Mouse (Mus musculus) adrenal gland, postnatal 10 days (tissue): ENCODE measurements around the gene Dgki. TPM values are rescaled to one million over a fixed set of nuclear protein-coding genes. Genes with fewer than 3 reads are reported as not detected.
A peak's percentile ranks its signal among the peaks of the same experiment; 100 is the strongest.

ENCODE experiments used
- DNase-seq: peaks from one replicate; pipeline ENCODE4 v3.0.0; 2021; ENCODE audit warnings: mixed read lengths
- total RNA-seq, 2 experiments: library from RNA; stranded (reverse); gene quantifications; 2 replicates each; pipeline ENCODE4 v1.2.3; 2021

Gene Dgki
- total RNA-seq, 2 experiments from 2014 or later: 2.1 to 2.5 TPM

DNA sequence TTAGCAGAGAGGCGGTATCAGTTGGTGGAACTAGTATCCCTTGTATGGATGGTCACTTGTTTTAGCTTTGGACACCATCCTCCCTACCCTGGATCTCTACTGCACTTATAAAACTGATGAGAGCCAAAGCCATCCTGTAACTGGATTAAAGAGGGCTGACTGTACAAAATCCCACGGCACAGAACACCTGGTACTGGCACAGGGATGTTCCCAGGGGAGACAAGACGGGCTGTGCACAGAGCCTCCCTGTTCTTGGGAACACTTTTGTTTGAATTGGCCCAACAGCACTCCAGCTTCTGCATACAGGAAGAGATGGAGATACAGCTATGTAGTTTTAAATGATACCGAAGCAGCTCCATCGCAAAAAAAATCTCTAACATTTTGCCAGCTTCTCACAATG lies 395.1 kb downstream of the Dgki start:
- DNase-seq: no peak

DNA sequence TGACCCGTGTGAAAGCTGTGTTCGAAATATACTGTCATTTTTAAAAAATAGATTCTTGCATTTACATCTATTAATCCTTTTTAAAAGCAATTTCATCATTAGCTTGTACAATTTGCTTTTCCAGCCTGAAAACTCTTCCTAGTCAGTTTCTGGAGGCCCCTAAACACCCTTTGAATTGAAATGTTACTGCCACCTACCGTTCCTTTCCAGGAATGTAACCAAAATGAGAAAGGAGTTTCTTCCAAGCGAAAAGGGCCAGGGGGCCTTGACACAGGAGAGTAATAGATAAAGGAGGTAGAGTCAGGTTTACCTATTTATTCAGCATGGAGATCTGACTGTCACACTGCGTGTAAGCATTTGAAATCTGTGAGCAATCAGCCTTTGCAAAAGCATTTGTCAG lies 396.2 kb downstream of the Dgki start:
- peak; percentile 64 for DNase-seq

DNA sequence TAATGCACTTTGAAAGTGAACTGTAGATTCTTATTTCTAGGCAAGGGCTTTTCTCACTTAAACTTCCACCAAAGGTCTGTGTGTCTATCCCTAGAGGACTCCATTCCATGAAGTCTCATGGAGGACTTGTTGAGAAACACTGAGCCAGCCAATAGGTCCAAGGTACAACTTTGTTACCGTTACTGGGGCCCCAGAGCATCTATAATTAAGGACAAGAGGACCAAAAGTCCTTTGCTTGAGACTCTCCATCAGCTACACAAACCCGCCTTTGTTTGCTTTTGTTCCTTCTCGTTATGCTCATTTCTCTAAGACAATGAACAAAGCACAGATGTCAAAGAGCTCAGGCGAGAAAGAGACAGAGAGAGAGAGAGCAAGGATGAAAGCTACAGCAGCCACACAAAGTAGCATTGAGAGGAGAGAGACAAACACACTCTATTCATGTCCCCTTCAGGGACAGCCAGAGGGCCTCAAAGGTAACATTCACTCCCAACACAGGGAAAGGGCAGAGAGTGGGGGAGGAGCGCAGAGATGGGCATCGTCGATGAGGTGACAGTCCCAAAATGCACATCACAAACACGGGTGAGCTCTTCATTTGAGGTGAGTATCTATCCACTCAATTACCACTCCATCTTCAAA lies 396.7 kb downstream of the Dgki start:
- no peak for DNase-seq

DNA sequence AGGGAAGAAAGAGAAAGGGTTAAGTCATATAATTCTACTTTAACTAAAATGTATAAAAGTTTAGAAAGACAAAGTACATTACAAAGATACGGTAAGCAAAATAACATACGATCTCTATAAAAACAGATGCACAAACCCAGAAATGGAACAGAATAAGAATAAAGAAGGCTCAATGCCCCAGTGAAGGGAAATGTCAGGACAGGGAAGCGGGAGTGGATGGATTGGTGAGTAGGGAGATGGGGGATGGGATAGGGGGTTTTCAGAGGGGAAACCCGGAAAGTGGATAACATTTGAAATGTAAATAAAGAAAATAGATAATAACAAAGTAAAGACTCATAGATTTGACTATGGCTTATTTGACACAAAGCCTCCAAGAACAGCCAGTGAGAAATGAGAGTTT lies 400.1 kb downstream of the Dgki start:
- DNase-seq: no peak

DNA sequence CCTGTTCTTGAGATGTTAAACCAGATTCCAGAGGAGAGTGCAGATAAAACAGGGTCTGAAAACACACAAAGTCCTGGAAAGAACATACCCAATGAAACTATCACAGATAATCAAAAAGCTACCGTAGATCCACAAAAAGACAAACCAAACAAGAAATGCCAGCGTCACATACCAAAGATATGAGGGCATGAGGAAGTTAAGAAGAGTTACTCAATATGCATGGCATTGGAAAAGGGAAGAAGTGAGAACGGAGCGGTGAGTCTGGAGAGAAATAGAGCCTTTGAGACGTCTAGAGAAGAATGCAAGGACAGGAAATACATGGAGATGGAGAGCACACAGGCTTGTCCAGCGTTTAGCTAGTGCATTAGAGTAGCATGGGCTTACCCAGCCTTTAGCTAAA lies 401.6 kb downstream of the Dgki start:
- DNase-seq: no peak

DNA sequence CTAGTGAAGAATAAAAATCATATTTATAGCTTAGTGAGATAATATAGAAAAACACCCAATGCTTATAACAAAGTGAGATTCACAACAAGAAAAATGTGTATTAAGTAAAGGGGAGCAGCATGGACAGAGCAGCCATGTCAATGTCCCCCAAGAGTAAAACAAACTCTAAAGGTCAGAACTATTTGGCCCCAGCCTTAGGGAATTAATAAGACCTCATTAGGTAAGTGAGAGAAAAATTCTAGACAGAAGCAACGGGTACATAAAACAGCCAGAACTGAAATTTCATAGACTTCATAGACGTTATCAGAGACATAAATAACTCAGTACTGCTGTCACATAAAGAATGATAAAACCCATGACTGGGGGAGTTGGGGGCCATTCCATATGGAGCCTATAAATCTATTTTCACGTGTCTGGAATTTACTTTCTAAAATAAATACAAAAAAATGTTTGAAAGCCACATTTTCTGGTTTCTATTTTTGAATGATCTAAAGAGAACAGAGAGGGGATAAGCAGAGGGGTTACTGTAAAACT lies 402.3 kb downstream of the Dgki start:
- no peak for DNase-seq

DNA sequence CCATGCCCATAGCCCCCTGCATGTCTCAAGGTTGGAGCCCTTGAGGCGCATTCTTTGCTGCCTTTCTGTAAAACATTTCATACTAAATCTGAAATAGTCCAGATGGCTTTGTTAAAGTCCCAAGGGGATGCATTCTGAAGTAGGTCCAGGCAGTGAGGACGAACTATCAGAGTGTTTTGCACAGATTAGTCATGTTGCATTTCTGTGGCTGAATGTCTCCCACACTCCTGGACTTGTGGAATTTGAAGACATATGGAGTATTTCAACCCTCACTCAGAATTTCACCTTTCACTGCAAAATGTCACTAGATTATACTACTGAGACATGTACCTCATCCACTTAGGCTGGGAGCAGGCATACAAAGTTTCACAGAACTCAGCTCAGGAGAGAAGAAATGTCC lies 403.3 kb downstream of the Dgki start:
- no peak for DNase-seq

DNA sequence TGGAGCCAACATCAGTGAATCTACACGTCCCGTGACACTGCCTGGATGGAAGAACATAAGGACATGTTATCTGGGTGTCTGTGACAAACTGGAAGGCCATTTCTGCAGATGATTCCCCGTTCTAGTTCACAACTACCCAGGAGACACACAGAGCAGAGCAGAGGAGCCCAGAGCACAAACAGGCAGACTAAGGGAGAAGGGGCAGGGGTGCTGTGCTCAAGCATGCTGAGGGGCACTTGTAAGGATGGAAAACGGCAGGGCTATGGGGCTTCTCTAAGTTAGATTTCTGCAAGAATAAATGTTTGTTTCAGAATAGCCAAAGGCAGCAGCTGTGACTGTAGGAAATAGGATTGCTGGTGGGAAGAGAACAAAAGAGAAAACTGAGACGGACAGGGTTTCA lies 408.2 kb downstream of the Dgki start:
- no peak for DNase-seq

DNA sequence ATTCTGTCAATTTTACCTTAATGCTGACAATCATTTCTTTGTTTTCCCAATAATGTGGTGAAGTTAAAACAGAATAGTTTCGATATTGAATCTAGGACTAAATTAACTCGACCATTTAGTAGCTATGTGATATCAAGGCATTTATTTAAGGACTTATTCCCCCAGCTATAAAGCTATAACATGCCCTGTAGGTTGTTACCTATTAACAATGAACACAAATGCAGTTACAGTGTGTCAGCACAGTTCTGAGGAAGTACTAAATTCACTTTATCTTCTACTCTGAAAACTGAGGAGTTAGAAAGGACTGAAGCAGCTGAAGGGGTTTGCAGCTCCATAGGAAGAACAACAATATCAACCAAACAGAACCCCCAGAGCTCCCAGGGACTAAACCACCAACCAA lies 409.2 kb downstream of the Dgki start:
- DNase-seq: no peak

DNA sequence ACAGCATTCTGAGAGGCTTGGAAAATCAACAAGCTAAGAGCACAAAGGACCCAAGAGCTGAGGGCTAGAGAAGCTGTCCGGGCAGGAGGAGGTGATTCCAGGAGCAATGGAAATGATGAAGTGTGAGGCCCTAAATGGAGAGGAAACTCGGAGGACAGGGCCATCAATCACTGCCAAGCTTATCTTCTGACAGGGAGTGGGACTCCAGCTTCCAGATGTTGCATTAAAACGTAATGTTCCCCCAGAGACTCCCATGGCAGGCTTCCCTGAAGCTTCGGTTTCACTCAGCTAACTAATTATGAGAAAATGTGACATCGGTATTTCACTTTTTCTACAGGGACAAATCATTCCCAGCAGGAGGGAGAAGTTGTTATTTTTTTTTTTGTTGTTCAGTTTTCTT lies 409.7 kb downstream of the Dgki start:
- DNase-seq: peak; percentile 52

DNA sequence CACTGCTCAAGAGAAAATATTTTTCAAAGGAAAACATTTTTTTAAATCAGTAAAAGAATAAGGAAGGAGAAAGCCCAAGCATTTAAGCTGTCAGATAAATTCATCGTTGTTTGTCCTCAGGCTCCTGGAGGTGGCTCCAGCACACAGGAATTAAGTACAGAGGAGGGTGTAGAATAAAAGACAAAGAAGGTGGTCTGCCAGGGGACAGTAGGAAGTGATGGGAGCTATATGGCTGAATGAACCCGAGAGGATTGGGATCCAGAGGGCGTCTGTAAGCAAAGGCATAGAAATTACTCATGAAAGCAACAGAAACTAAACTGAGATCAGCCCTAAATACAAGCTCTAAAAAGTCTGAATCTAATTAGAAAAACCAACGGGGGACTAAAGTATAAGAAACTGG lies 418.7 kb downstream of the Dgki start:
- no peak for DNase-seq

DNA sequence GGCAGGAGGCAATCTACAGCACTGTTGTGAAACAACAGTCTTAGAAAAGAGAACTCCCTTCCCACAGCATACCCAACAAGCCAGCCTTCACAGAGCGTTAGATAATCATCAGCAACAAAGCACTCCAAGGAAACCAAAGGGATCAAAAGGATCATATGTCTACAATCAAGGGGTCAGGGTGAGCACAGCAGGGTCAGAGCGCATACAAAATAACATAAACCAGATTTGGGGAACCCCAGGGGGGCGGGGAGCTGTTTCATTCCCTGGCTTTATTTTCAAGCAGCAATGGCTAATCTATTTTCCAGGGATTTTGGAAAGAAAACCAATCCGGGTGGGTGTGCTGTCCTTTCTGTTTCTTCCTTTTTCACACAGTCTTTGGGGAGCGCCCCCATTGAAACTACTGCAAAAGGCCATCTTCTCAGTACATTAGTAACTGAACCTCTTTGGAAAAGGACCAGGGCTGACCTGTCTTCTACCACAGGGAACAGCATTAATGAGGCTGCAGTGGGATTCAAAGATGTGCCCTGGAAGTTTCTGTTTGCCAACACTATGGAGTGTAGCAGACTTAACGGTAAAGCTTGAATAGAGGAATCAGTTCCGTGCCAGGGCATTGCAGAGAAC lies 419.2 kb downstream of the Dgki start:
- DNase-seq: no peak

DNA sequence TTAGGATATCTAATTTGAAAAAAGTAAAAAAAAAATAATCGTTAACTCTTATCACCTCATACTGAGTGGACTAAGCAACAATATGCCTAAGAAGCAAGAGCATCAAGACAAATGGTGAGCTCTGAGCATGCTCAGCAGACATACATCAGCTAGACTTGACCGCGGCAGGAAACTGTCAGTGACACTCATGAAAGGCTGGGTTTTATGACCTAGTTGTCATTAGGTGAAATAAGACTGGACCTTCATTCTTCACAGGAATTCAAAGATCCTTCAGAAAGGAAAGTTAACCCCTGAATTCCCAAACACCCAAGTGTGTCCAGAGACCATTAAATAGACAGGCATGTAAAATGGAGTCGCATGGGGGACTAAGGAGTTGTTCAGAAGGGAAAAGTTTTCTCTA lies 422.6 kb downstream of the Dgki start:
- no peak for DNase-seq

DNA sequence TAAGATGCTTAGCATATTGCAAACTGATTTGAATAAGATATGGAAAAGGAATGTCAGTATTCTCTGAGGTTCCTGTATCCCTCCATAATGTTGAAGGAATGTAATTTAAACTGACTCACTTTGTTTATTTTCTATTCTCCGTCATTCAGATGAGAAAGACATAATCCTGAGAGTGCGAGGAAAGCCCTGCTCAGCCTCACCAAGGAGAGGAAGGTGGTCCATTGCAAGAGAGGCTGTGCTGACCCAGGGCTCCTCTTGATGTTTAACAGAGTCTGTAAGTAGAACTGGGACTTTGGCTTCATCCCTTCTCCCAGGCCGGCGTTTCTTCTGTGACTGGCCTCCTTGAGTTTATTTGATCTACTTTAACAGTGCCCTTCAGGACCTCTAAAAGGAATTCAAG lies 423.6 kb downstream of the Dgki start:
- DNase-seq: no peak

DNA sequence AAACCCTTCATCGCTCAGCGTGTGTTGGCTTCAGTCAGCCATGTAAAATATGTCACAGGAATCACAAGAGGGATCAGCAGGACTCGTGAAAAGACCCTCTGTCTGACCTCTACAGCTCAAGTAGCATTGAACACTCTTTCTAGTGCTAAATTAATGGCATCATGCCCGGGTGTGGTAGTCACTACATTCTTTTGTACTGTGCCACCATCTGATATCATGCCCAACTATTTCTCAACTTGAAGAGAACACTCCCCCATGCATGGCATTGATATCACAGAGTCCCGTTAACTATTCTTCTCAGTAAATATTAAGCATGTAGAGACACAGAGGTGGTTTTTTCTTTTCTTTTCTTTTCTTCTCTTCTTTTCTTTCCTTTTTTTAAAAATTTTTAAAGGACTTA lies 424.1 kb downstream of the Dgki start:
- DNase-seq: no peak

DNA sequence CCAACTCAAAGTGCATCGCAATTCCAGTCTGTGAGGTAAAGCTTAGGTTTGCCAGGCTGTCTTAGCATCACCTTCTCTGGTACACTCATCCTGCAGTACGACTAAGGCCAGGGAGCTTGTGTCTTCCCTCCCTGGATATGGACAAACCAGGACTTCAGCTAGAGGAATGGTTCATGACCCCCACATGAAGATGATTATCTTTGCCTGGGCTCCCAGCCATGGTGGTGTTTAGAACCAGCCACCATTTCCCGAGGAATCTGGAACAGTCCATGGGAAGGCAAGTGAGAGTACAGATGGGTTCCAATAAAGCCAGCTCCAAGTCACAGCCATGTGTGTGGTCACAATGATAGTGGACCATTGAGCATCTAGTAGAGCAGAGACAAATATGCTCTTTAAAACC lies 427.1 kb downstream of the Dgki start:
- no peak for DNase-seq

DNA sequence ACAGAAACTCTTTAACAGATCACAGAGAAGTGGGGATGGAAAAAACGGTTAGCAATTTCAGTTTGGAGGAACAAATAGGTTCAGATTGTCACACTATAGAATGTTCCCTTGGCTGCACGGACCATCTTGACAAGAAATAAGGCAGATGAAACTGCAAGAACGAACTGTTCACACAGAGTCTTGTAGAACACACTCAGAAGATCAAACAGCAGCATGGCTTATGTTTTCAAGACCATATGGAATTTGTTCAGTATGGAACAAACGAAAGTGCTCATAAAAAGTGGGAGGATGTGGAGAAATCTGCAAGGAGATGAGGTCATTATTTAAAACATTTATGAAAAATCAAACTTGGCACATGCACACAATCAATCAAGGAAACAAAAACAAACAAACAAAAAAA lies 431.8 kb downstream of the Dgki start:
- DNase-seq: no peak

DNA sequence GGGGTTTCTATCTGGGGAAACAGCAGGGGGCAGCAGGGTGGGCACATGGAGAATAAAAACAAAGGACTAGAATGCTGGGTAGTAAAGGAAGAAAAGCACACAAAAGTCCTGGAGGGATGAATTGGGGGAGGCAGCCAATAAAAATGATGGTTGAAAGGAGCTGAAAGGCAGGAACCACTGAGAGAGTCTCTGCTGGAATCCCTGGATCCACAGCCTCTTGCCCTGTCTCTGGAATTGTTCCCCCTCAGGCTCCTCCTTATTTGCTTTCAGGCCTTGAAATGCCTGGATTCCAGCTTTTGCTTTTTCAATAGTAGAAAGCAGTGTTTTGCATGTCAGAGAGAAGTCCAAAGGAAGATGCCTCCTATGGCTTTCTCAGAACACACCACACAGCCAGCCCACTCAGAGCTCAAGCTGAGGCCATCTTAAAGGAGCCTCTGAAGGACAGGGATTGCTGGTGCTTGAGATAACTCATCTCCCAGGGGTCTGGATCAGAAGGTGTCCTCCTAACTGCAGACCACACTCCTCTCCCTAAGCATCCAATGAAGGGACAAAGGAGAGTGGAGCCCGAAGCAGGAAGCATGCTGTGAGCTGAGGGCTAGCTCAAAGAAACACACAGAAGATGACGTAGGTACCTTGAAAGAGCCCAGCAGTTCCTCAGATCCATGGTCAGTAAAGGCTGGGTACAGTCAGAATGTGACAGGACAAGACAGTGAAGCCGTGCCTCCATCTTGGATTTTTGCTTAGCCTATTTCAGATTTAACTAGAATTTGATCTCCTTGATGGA lies 441.5 kb downstream of the Dgki start:
- no peak for DNase-seq

DNA sequence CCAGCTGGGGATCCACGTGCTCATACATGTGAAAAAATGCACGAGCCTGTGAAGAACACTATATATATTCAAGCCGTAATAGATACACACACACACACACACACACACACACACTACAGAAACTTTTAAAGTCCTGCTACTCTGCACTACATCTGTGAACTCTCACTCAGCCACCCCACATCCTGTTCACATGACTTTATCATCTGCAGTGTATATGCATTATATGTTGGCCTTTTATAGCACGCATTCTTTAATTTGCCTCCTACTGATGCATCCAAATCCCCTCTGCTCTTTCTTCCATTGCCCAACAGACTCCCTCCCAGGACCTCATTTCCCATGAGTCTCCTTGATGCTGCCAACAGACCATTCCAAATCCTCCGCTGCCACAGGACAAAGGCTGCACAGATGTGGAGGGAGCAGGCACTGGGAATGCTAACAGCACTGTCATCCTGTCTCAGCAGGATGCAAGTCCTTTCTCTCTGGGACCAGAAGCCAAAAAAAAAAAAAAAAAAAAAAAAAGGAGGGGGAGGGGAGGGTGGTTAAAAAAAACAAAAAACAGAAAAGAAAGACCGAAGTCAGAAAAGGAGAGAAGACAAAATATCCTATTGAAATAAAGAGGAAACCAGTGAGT lies 442.2 kb downstream of the Dgki start:
- DNase-seq: no peak

DNA sequence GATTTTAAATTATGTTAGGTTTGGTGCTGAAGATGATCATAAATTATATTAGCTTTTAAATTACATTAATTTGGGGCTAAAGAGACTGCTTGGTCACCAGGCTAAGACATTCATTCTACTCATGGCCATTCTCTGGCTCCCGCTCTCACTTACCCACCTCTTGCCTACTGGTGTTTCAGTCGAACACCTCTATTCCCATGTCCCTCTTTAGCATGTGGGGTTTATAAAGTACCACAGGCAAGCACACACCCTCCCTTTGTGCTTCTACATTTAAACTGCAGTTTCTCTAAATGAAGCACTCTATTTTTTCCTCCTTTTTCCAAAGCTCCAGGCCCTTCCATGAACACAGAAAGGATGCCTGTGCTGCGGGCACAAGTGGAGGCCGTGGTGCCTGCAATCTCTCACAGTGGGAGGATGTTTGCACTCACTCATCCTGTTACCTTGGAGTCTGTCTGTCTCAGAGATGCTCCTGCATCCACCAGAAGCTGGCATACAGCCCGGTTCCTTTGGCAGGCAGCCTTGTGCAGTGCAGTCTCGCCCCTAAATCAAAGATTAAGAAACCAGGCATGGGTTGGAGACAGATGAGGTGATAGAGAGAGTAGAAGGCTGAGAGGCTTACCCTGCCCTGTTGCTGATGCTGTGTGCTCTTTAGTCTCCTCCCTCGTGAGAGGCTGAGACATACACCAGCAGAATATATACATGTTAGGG lies 449.4 kb downstream of the Dgki start:
- peak; percentile 86 for DNase-seq

DNA sequence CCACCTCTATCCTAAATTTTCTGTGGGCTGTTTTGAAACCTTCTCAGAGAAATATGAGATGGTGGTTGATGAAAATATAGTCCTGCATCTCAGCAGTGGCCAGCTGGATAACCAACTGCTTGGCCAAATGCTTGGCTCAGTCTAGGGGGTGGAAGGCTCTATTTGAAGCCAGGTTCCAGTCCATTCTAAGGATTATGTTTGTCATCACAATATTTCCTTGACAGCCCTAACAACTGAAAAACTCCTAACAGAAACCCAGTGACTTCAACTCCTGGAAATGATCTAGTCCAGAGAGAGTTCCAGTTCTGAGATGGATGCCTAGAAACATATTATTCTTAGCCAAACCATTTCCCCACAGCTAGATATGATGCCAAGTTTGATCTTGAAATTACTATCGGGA lies 454.7 kb downstream of the Dgki start:
- DNase-seq: peak; percentile 11

DNA sequence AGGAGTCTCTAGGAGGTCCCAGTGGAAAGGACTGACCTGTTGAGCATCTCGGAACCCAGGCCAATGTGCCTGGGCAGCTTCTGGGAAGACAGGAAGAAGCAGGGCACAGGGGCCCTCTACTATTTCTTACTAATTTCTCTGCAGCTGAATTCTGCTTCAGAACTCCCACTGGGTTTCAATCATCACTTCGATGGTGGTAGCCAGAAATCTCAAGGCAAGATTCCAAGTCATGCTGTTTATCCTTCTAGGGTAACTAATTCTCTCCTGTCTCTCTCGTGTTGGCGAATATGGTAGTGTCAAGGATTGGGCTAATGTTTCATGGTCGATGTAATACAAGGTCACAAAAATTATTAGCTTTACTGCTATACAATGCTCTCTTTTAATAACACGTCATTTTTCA lies 455.7 kb downstream of the Dgki start:
- no peak for DNase-seq
